Mouse (Mus musculus): ENCODE data around the gene Htr5a. TPM values are rescaled to one million over a fixed set of nuclear protein-coding genes. Genes with fewer than 3 reads are reported as not detected.

Htr5a gene
- polyA plus RNA-seq, 1 experiment, result not detected

- Histone ChIP-seq H3K4me1 (ENCODE audit: control insufficient read depth, insufficient read depth, low read length) (no peaks in the 10 kb centered on the region), H3K27ac (ENCODE audit: insufficient read depth, low read length) (no peak overlapping the region), H3K27me3 (ENCODE audit: control insufficient read depth, insufficient read depth, low read length, poor library complexity, severe bottlenecking) (no peaks in the 10 kb centered on the region), H3K36me3 (ENCODE audit: control insufficient read depth, insufficient read depth, low read length, poor library complexity, severe bottlenecking) (no peaks in the 10 kb centered on the region), H3K4me3 (ENCODE audit: low read depth, low read length) (no peak overlapping the region), H3K9me3 (replicated peaks; ENCODE audit: control insufficient read depth, insufficient read depth, low read length, poor library complexity, severe bottlenecking) (peaks cover 4% of the 10 kb centered on the region), H3K9ac (ENCODE audit: low read depth, poor library complexity, severe bottlenecking) (no peak overlapping the region)
- no peak for TF ChIP-seq EP300 (IDR thresholded peaks at IDR 0.05; ENCODE audit: insufficient read depth, low read depth, low read length)
- TF ChIP-seq CTCF (IDR thresholded peaks at IDR 0.05; ENCODE audit: low read depth, low read length), result no peak
- TF ChIP-seq POLR2A (IDR thresholded peaks at IDR 0.05; ENCODE audit: insufficient read depth, low read length), result no peak
These were observed 33.6 kb downstream of the Htr5a start for GRCm38 (mm10) chr5:27875341-27876105.

DNA sequence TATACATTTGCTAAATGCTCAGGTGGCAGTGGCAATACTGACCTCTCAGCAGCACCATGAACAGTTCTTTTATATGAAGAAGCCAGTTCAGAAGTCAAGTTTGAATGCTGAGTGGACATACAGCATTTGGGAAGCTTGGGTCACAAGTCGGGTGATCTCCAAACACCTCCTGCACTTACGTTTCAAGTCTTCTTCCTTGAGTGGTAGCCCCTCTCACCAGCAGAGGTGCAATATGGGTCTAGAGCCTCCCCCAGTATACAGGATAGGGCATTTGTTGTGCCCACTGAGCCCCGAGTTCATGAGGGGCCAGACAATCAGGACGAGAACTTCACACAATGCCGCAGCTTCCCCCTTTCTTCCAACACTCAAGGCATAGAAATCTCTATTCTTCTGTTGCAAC is 36.4 kb downstream of the Htr5a start:
- Histone ChIP-seq H3K9ac (ENCODE audit: low read depth, poor library complexity, severe bottlenecking) (no peak overlapping the region), H3K9me3 (replicated peaks; ENCODE audit: control insufficient read depth, insufficient read depth, low read length, poor library complexity, severe bottlenecking) (no peaks in the 10 kb centered on the region), H3K27me3 (ENCODE audit: control insufficient read depth, insufficient read depth, low read length, poor library complexity, severe bottlenecking) (no peaks in the 10 kb centered on the region), H3K4me1 (ENCODE audit: control insufficient read depth, insufficient read depth, low read length) (no peaks in the 10 kb centered on the region), H3K4me3 (ENCODE audit: low read depth, low read length) (no peak overlapping the region), H3K36me3 (ENCODE audit: control insufficient read depth, insufficient read depth, low read length, poor library complexity, severe bottlenecking) (no peaks in the 10 kb centered on the region), H3K27ac (ENCODE audit: insufficient read depth, low read length) (no peak overlapping the region)
- no peak for TF ChIP-seq EP300 (IDR thresholded peaks at IDR 0.05; ENCODE audit: insufficient read depth, low read depth, low read length)
- TF ChIP-seq CTCF (IDR thresholded peaks at IDR 0.05; ENCODE audit: low read depth, low read length), result no peak
- no peak for TF ChIP-seq POLR2A (IDR thresholded peaks at IDR 0.05; ENCODE audit: insufficient read depth, low read length)

GRCm38 (mm10) chr5:27879726-27880125 is 37.8 kb downstream of the Htr5a start:
- Histone ChIP-seq H3K4me1 (ENCODE audit: control insufficient read depth, insufficient read depth, low read length) (no peaks in the 10 kb centered on the region), H3K9me3 (replicated peaks; ENCODE audit: control insufficient read depth, insufficient read depth, low read length, poor library complexity, severe bottlenecking) (no peaks in the 10 kb centered on the region), H3K9ac (ENCODE audit: low read depth, poor library complexity, severe bottlenecking) (no peak overlapping the region), H3K27me3 (ENCODE audit: control insufficient read depth, insufficient read depth, low read length, poor library complexity, severe bottlenecking) (no peaks in the 10 kb centered on the region), H3K4me3 (ENCODE audit: low read depth, low read length) (no peak overlapping the region), H3K27ac (ENCODE audit: insufficient read depth, low read length) (no peak overlapping the region), H3K36me3 (ENCODE audit: control insufficient read depth, insufficient read depth, low read length, poor library complexity, severe bottlenecking) (no peaks in the 10 kb centered on the region)
- TF ChIP-seq CTCF (IDR thresholded peaks at IDR 0.05; ENCODE audit: low read depth, low read length) (no peak), POLR2A (IDR thresholded peaks at IDR 0.05; ENCODE audit: insufficient read depth, low read length) (no peak), EP300 (IDR thresholded peaks at IDR 0.05; ENCODE audit: insufficient read depth, low read depth, low read length) (no peak)

GRCm38 (mm10) chr5:27880329-27881036 is 38.5 kb downstream of the Htr5a start:
- Histone ChIP-seq H3K9ac (ENCODE audit: low read depth, poor library complexity, severe bottlenecking) (no peak overlapping the region), H3K27ac (ENCODE audit: insufficient read depth, low read length) (no peak overlapping the region), H3K36me3 (ENCODE audit: control insufficient read depth, insufficient read depth, low read length, poor library complexity, severe bottlenecking) (no peaks in the 10 kb centered on the region), H3K9me3 (replicated peaks; ENCODE audit: control insufficient read depth, insufficient read depth, low read length, poor library complexity, severe bottlenecking) (no peaks in the 10 kb centered on the region), H3K4me1 (ENCODE audit: control insufficient read depth, insufficient read depth, low read length) (no peaks in the 10 kb centered on the region), H3K27me3 (ENCODE audit: control insufficient read depth, insufficient read depth, low read length, poor library complexity, severe bottlenecking) (no peaks in the 10 kb centered on the region), H3K4me3 (ENCODE audit: low read depth, low read length) (no peak overlapping the region)
- no peak for TF ChIP-seq CTCF (IDR thresholded peaks at IDR 0.05; ENCODE audit: low read depth, low read length)

DNA sequence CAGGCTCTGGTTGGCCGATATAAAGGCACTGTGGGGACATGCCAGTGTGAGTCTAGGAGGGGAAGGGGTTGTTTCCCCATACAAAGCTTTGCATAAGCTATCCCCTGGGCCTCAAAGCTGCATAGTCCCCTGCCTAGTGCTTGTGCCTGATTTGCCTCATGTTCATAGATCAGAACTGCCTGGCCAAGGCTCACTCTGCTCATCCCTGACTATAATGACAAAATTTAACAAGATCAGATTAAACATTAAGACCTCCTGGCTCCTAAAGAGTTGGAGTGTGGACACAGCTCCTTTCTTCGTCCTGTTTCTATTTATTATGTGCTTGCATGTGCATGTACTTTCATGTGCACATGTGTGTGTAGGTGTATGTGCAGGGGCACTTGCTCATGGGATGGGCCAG is 39.3 kb downstream of the Htr5a start:
- Histone ChIP-seq H3K36me3 (ENCODE audit: control insufficient read depth, insufficient read depth, low read length, poor library complexity, severe bottlenecking) (no peaks in the 10 kb centered on the region), H3K27me3 (ENCODE audit: control insufficient read depth, insufficient read depth, low read length, poor library complexity, severe bottlenecking) (no peaks in the 10 kb centered on the region), H3K4me3 (ENCODE audit: low read depth, low read length) (no peak overlapping the region), H3K9ac (ENCODE audit: low read depth, poor library complexity, severe bottlenecking) (no peak overlapping the region), H3K4me1 (ENCODE audit: control insufficient read depth, insufficient read depth, low read length) (no peaks in the 10 kb centered on the region), H3K9me3 (replicated peaks; ENCODE audit: control insufficient read depth, insufficient read depth, low read length, poor library complexity, severe bottlenecking) (no peaks in the 10 kb centered on the region), H3K27ac (ENCODE audit: insufficient read depth, low read length) (no peak overlapping the region)
- TF ChIP-seq CTCF (IDR thresholded peaks at IDR 0.05; ENCODE audit: low read depth, low read length) (no peak), EP300 (IDR thresholded peaks at IDR 0.05; ENCODE audit: insufficient read depth, low read depth, low read length) (no peak), POLR2A (IDR thresholded peaks at IDR 0.05; ENCODE audit: insufficient read depth, low read length) (no peak)

GRCm38 (mm10) chr5:27888080-27888479 is 46.1 kb downstream of the Htr5a start:
- TF ChIP-seq EP300 (IDR thresholded peaks at IDR 0.05; ENCODE audit: insufficient read depth, low read depth, low read length), result no peak
- no peak for TF ChIP-seq POLR2A (IDR thresholded peaks at IDR 0.05; ENCODE audit: insufficient read depth, low read length)
- no peak for TF ChIP-seq CTCF (IDR thresholded peaks at IDR 0.05; ENCODE audit: low read depth, low read length)
- Histone ChIP-seq H3K27ac (ENCODE audit: insufficient read depth, low read length) (no peak overlapping the region), H3K27me3 (ENCODE audit: control insufficient read depth, insufficient read depth, low read length, poor library complexity, severe bottlenecking) (no peaks in the 10 kb centered on the region), H3K4me3 (ENCODE audit: low read depth, low read length) (no peak overlapping the region), H3K9me3 (replicated peaks; ENCODE audit: control insufficient read depth, insufficient read depth, low read length, poor library complexity, severe bottlenecking) (peaks cover 14% of the 10 kb centered on the region), H3K4me1 (ENCODE audit: control insufficient read depth, insufficient read depth, low read length) (no peaks in the 10 kb centered on the region), H3K9ac (ENCODE audit: low read depth, poor library complexity, severe bottlenecking) (no peak overlapping the region), H3K36me3 (ENCODE audit: control insufficient read depth, insufficient read depth, low read length, poor library complexity, severe bottlenecking) (no peaks in the 10 kb centered on the region)
